Mouse (Mus musculus) spleen, adult 12 weeks (tissue): ENCODE measurements around the gene Olfr584.

ENCODE experiments used
- DNase-seq: peaks from one replicate; pipeline ENCODE4 v3.0.0; 2022; ENCODE audit warnings: low spot score

The Olfr584 gene

GRCm38 (mm10) chr7:103081585-103081984, at the start of gene Olfr584:
TSS of gene Olfr584 (plus strand) at chr7:103081885.
- no peak for DNase-seq

- DNase-seq = no peak
Observed at GRCm38 (mm10) chr7:103037724-103038123, 44.0 kb upstream of the Olfr584 start, which contains the start of gene Olfr582. TSS of gene Olfr582 (plus strand) at chr7:103038024.

GRCm38 (mm10) chr7:103051000-103051399, 30.7 kb upstream of the Olfr584 start, which contains the start of gene Olfr583:
TSS of gene Olfr583 (plus strand) at chr7:103051300.
- no peak for DNase-seq

GRCm38 (mm10) chr7:103097420-103097819, 15.7 kb downstream of the Olfr584 start, which contains the start of gene Olfr585:
TSS of gene Olfr585 (plus strand) at chr7:103097720.
- no peak for DNase-seq

GRCm38 (mm10) chr7:103119406-103119805, 37.7 kb downstream of the Olfr584 start:
- no peak for DNase-seq

GRCm38 (mm10) chr7:103125538-103125937, 43.9 kb downstream of the Olfr584 start, which contains the start of gene Olfr586:
TSS of gene Olfr586 (minus strand) at chr7:103125638.
- DNase-seq = no peak
